Mouse (Mus musculus): Measurements from ENCODE around the gene Tgfbi. TPM values are rescaled to one million over a fixed set of nuclear protein-coding genes. Genes with fewer than 3 reads are reported as not detected.
A peak's percentile ranks its signal among the peaks of the same experiment; 100 is the strongest.

The Tgfbi gene
- polyA plus RNA-seq, 1 experiment from 2014 or later: 48.2 TPM

- no peaks in the 10 kb centered on the region for H3K9me3 ChIP-seq (ENCODE audit: control insufficient read depth, low read length)
- ATAC-seq (ENCODE audit: insufficient number of reproducible peaks, low FRiP score, low TSS enrichment, low read depth): no peak
- peak; percentile 47 for DNase-seq (ENCODE audit: low spot score)
- no peak overlapping the region for H3K9ac ChIP-seq (ENCODE audit: low read length)
- H3K36me3 ChIP-seq (ENCODE audit: control insufficient read depth, insufficient read depth, low read length): no peaks in the 10 kb centered on the region
- no peak overlapping the region for H3K4me2 ChIP-seq (ENCODE audit: low read depth, severe bottlenecking)
- 78% methylated on average over 10 of the region's 10 CpGs for WGBS
- peaks cover 10% of the 10 kb centered on the region for H3K4me1 ChIP-seq (ENCODE audit: control insufficient read depth, insufficient read depth, low read length)
- H3K4me3 ChIP-seq (ENCODE audit: low read depth, low read length): no peak overlapping the region
- H3K27ac ChIP-seq (replicated peaks; ENCODE audit: low read depth, low read length): peak overlapping the region; percentile 45
- no peaks in the 10 kb centered on the region for H3K27me3 ChIP-seq (ENCODE audit: control insufficient read depth, insufficient read depth, low read length)
These were observed 38.5 kb downstream of the Tgfbi start for GRCm38 (mm10) chr13:56647597-56648405.

- no peak for DNase-seq (ENCODE audit: low spot score)
- no peak for ATAC-seq (ENCODE audit: insufficient number of reproducible peaks, low FRiP score, low TSS enrichment, low read depth)
- peaks cover 10% of the 10 kb centered on the region for H3K4me1 ChIP-seq (ENCODE audit: control insufficient read depth, insufficient read depth, low read length)
- H3K4me3 ChIP-seq (ENCODE audit: low read depth, low read length): no peak overlapping the region
- no peak overlapping the region for H3K4me2 ChIP-seq (ENCODE audit: low read depth, severe bottlenecking)
- H3K27me3 ChIP-seq (ENCODE audit: control insufficient read depth, insufficient read depth, low read length): no peaks in the 10 kb centered on the region
- H3K36me3 ChIP-seq (ENCODE audit: control insufficient read depth, insufficient read depth, low read length): no peaks in the 10 kb centered on the region
- WGBS: 97% methylated on average over 2 of the region's 2 CpGs
- H3K9me3 ChIP-seq (ENCODE audit: control insufficient read depth, low read length): no peaks in the 10 kb centered on the region
- no peak overlapping the region for H3K27ac ChIP-seq (replicated peaks; ENCODE audit: low read depth, low read length)
- H3K9ac ChIP-seq (ENCODE audit: low read length): no peak overlapping the region
These were observed 40.7 kb downstream of the Tgfbi start for GRCm38 (mm10) chr13:56650020-56650419.

GRCm38 (mm10) chr13:56652381-56652780 is 43.1 kb downstream of the Tgfbi start:
- ATAC-seq (ENCODE audit: insufficient number of reproducible peaks, low FRiP score, low TSS enrichment, low read depth) (no peak), DNase-seq (ENCODE audit: low spot score) (no peak)
- H3K9me3 ChIP-seq (ENCODE audit: control insufficient read depth, low read length): no peaks in the 10 kb centered on the region
- WGBS: 34% methylated on average over 8 of the region's 8 CpGs
- no peaks in the 10 kb centered on the region for H3K36me3 ChIP-seq (ENCODE audit: control insufficient read depth, insufficient read depth, low read length)
- H3K4me2 ChIP-seq (ENCODE audit: low read depth, severe bottlenecking): no peak overlapping the region
- H3K4me1 ChIP-seq (ENCODE audit: control insufficient read depth, insufficient read depth, low read length): peaks cover 10% of the 10 kb centered on the region
- no peak overlapping the region for H3K4me3 ChIP-seq (ENCODE audit: low read depth, low read length)
- no peak overlapping the region for H3K27ac ChIP-seq (replicated peaks; ENCODE audit: low read depth, low read length)
- H3K9ac ChIP-seq (ENCODE audit: low read length): no peak overlapping the region
- H3K27me3 ChIP-seq (ENCODE audit: control insufficient read depth, insufficient read depth, low read length): no peaks in the 10 kb centered on the region

- H3K27ac ChIP-seq (replicated peaks; ENCODE audit: low read depth, low read length): no peak overlapping the region
- no peaks in the 10 kb centered on the region for H3K27me3 ChIP-seq (ENCODE audit: control insufficient read depth, insufficient read depth, low read length)
- H3K4me3 ChIP-seq (ENCODE audit: low read depth, low read length): no peak overlapping the region
- no peaks in the 10 kb centered on the region for H3K9me3 ChIP-seq (ENCODE audit: control insufficient read depth, low read length)
- ATAC-seq (ENCODE audit: insufficient number of reproducible peaks, low FRiP score, low TSS enrichment, low read depth) (no peak), DNase-seq (ENCODE audit: low spot score) (no peak)
- WGBS: 94% methylated on average over 5 of the region's 5 CpGs
- no peaks in the 10 kb centered on the region for H3K36me3 ChIP-seq (ENCODE audit: control insufficient read depth, insufficient read depth, low read length)
- no peak overlapping the region for H3K4me2 ChIP-seq (ENCODE audit: low read depth, severe bottlenecking)
- H3K9ac ChIP-seq (ENCODE audit: low read length): no peak overlapping the region
- no peaks in the 10 kb centered on the region for H3K4me1 ChIP-seq (ENCODE audit: control insufficient read depth, insufficient read depth, low read length)
These were observed 44.9 kb downstream of the Tgfbi start for GRCm38 (mm10) chr13:56654176-56654575.

GRCm38 (mm10) chr13:56657946-56658512 is 48.7 kb downstream of the Tgfbi start:
- no peak overlapping the region for H3K27ac ChIP-seq (replicated peaks; ENCODE audit: low read depth, low read length)
- H3K36me3 ChIP-seq (ENCODE audit: control insufficient read depth, insufficient read depth, low read length): no peaks in the 10 kb centered on the region
- H3K9me3 ChIP-seq (ENCODE audit: control insufficient read depth, low read length): no peaks in the 10 kb centered on the region
- no peaks in the 10 kb centered on the region for H3K4me1 ChIP-seq (ENCODE audit: control insufficient read depth, insufficient read depth, low read length)
- H3K4me3 ChIP-seq (ENCODE audit: low read depth, low read length): no peak overlapping the region
- WGBS: 45% methylated on average over 7 of the region's 7 CpGs
- no peak overlapping the region for H3K9ac ChIP-seq (ENCODE audit: low read length)
- H3K4me2 ChIP-seq (ENCODE audit: low read depth, severe bottlenecking): no peak overlapping the region
- peak; percentile 89 for DNase-seq (ENCODE audit: low spot score)
- H3K27me3 ChIP-seq (ENCODE audit: control insufficient read depth, insufficient read depth, low read length): no peaks in the 10 kb centered on the region
- no peak for ATAC-seq (ENCODE audit: insufficient number of reproducible peaks, low FRiP score, low TSS enrichment, low read depth)

- no peaks in the 10 kb centered on the region for H3K36me3 ChIP-seq (ENCODE audit: control insufficient read depth, insufficient read depth, low read length)
- H3K27ac ChIP-seq (replicated peaks; ENCODE audit: low read depth, low read length): no peak overlapping the region
- H3K4me2 ChIP-seq (ENCODE audit: low read depth, severe bottlenecking): no peak overlapping the region
- H3K9ac ChIP-seq (ENCODE audit: low read length): no peak overlapping the region
- WGBS: 69% methylated on average over 6 of the region's 6 CpGs
- no peak overlapping the region for H3K4me3 ChIP-seq (ENCODE audit: low read depth, low read length)
- no peaks in the 10 kb centered on the region for H3K27me3 ChIP-seq (ENCODE audit: control insufficient read depth, insufficient read depth, low read length)
- no peaks in the 10 kb centered on the region for H3K4me1 ChIP-seq (ENCODE audit: control insufficient read depth, insufficient read depth, low read length)
- H3K9me3 ChIP-seq (ENCODE audit: control insufficient read depth, low read length): no peaks in the 10 kb centered on the region
- ATAC-seq (ENCODE audit: insufficient number of reproducible peaks, low FRiP score, low TSS enrichment, low read depth): no peak
- DNase-seq (ENCODE audit: low spot score): no peak
These were observed 49.6 kb downstream of the Tgfbi start for GRCm38 (mm10) chr13:56658931-56659330.

- DNase-seq (ENCODE audit: low spot score) (no peak), ATAC-seq (ENCODE audit: insufficient number of reproducible peaks, low FRiP score, low TSS enrichment, low read depth) (no peak)
- Histone ChIP-seq H3K36me3 (ENCODE audit: control insufficient read depth, insufficient read depth, low read length) (no peaks in the 10 kb centered on the region), H3K27ac (replicated peaks; ENCODE audit: low read depth, low read length) (no peak overlapping the region), H3K4me2 (ENCODE audit: low read depth, severe bottlenecking) (no peak overlapping the region), H3K9me3 (ENCODE audit: control insufficient read depth, low read length) (no peaks in the 10 kb centered on the region), H3K9ac (ENCODE audit: low read length) (no peak overlapping the region), H3K4me3 (ENCODE audit: low read depth, low read length) (no peak overlapping the region), H3K4me1 (ENCODE audit: control insufficient read depth, insufficient read depth, low read length) (no peaks in the 10 kb centered on the region), H3K27me3 (ENCODE audit: control insufficient read depth, insufficient read depth, low read length) (no peaks in the 10 kb centered on the region)
- WGBS: 62% methylated on average over 7 of the region's 7 CpGs
These were observed 52.7 kb downstream of the Tgfbi start for GRCm38 (mm10) chr13:56661914-56662621.

GRCm38 (mm10) chr13:56664256-56665170 is 55.2 kb downstream of the Tgfbi start:
- ATAC-seq (ENCODE audit: insufficient number of reproducible peaks, low FRiP score, low TSS enrichment, low read depth): no peak
- Histone ChIP-seq H3K36me3 (ENCODE audit: control insufficient read depth, insufficient read depth, low read length) (no peaks in the 10 kb centered on the region), H3K4me3 (ENCODE audit: low read depth, low read length) (no peak overlapping the region), H3K9ac (ENCODE audit: low read length) (no peak overlapping the region), H3K4me1 (ENCODE audit: control insufficient read depth, insufficient read depth, low read length) (no peaks in the 10 kb centered on the region), H3K4me2 (ENCODE audit: low read depth, severe bottlenecking) (no peak overlapping the region), H3K27ac (replicated peaks; ENCODE audit: low read depth, low read length) (no peak overlapping the region), H3K9me3 (ENCODE audit: control insufficient read depth, low read length) (no peaks in the 10 kb centered on the region), H3K27me3 (ENCODE audit: control insufficient read depth, insufficient read depth, low read length) (no peaks in the 10 kb centered on the region)
- WGBS: 75% methylated on average over 17 of the region's 17 CpGs
- DNase-seq (ENCODE audit: low spot score): no peak

Data from limb, embryonic 11.5 days (tissue).